Mouse (Mus musculus) midbrain, embryonic 11.5 days (tissue): ENCODE measurements around the gene Sqstm1. TPM values are rescaled to one million over a fixed set of nuclear protein-coding genes. Genes with fewer than 3 reads are reported as not detected.

Experiments used
- ATAC-seq: fragments of 200-750 bp; cut with Nextera tagmentation; 2 replicates; pipeline ENCODE4 v1.8.0; 2017; ENCODE audit warnings: moderate TSS enrichment, moderate library complexity; ENCODE audit not compliant: low FRiP score
- DNase-seq: peaks from one replicate; pipeline ENCODE4 v3.0.0; 2015; ENCODE audit warnings: low spot score; ENCODE audit errors: missing footprints
- H3K27ac ChIP-seq: fragments of 300-500 bp; sonication (generic); 2 replicates; pipeline ENCODE4 v1.5.1; 2014; ENCODE audit warnings: low read depth, low read length
- H3K27me3 ChIP-seq: fragments of 300-500 bp; sonication (generic); 2 replicates; pipeline ENCODE4 v1.6.1; 2014; ENCODE audit warnings: mild to moderate bottlenecking, low read length, moderate library complexity, mixed read lengths; ENCODE audit not compliant: control insufficient read depth, insufficient read depth
- H3K36me3 ChIP-seq: fragments of 300-500 bp; sonication (generic); 2 replicates; pipeline ENCODE4 v1.6.1; 2014; ENCODE audit warnings: mild to moderate bottlenecking, low read length, moderate library complexity, mixed read lengths; ENCODE audit not compliant: control insufficient read depth, insufficient read depth
- H3K4me1 ChIP-seq: fragments of 300-500 bp; sonication (generic); 2 replicates; pipeline ENCODE4 v1.6.1; 2014; ENCODE audit warnings: low read length; ENCODE audit not compliant: control insufficient read depth, insufficient read depth
- H3K4me2 ChIP-seq: fragments of 300-500 bp; sonication (generic); 2 replicates; pipeline ENCODE4 v1.6.1; 2014; ENCODE audit warnings: mild to moderate bottlenecking, moderate library complexity
- H3K4me3 ChIP-seq: fragments of 300-500 bp; sonication (generic); 2 replicates; pipeline ENCODE4 v1.5.1; 2014; ENCODE audit warnings: low read depth, low read length
- H3K9ac ChIP-seq: fragments of 300-500 bp; sonication (generic); 2 replicates; pipeline ENCODE4 v1.6.1; 2014; ENCODE audit warnings: low read length
- H3K9me3 ChIP-seq: fragments of 300-500 bp; sonication (generic); 2 replicates; pipeline ENCODE4 v1.6.1; 2016; ENCODE audit warnings: low read length; ENCODE audit not compliant: control insufficient read depth
- WGBS: fragments of 180-500 bp; shearing (Covaris S2); extraction: QIAGEN DNeasy Blood & Tissue Kit; methylation state at CpG from one replicate; pipeline ENCODE4 v1.1.7; 2014; 5-methylcytosine and 5-hydroxymethylcytosine counted together
- polyA plus RNA-seq: library from polyadenylated mRNA; unstranded; fragments of >200 nt; fragmentation: Nextera tagmentation; extraction: Ambion mirVana; gene quantifications from 2 replicates; pipeline ENCODE4 v1.2.1, GENCODE M21; 2014

Gene Sqstm1
- polyA plus RNA-seq, 1 experiment from 2014 or later, result 156 TPM

- WGBS, result 89% methylated on average over 3 of the region's 3 CpGs
- H3K9ac ChIP-seq, result no peak overlapping the region
- no peak for DNase-seq
- H3K4me3 ChIP-seq, result no peak overlapping the region
- no peak for ATAC-seq
- H3K27me3 ChIP-seq, result no peaks in the 10 kb centered on the region
- peaks cover 5% of the 10 kb centered on the region; the same call in 1 of the 2 replicates for H3K4me1 ChIP-seq
- H3K9me3 ChIP-seq, result no peaks in the 10 kb centered on the region
- no peak overlapping the region for H3K27ac ChIP-seq
- peaks cover 24% of the 10 kb centered on the region for H3K36me3 ChIP-seq
- no peak overlapping the region for H3K4me2 ChIP-seq
Observed at GRCm38 (mm10) chr11:50205434-50205833, 5.2 kb downstream of the Sqstm1 start.

- no peak overlapping the region for H3K27ac ChIP-seq
- no peaks in the 10 kb centered on the region for H3K4me1 ChIP-seq
- WGBS, result 94% methylated on average over 9 of the region's 9 CpGs
- no peak overlapping the region for H3K4me2 ChIP-seq
- ATAC-seq (no peak), DNase-seq (no peak)
- H3K27me3 ChIP-seq, result no peaks in the 10 kb centered on the region
- H3K9ac ChIP-seq, result no peak overlapping the region
- peaks cover 35% of the 10 kb centered on the region for H3K36me3 ChIP-seq
- no peaks in the 10 kb centered on the region for H3K9me3 ChIP-seq
- H3K4me3 ChIP-seq, result no peak overlapping the region
Observed at GRCm38 (mm10) chr11:50203302-50203827, 7.3 kb downstream of the Sqstm1 start.

- Histone ChIP-seq H3K9me3 (no peaks in the 10 kb centered on the region), H3K4me3 (no peak overlapping the region), H3K27ac (no peak overlapping the region), H3K4me2 (no peak overlapping the region), H3K9ac (no peak overlapping the region), H3K27me3 (no peaks in the 10 kb centered on the region), H3K36me3 (peaks cover 29% of the 10 kb centered on the region), H3K4me1 (no peaks in the 10 kb centered on the region)
- DNase-seq (no peak), ATAC-seq (no peak)
- 94% methylated on average over 3 of the region's 3 CpGs for WGBS
Observed at GRCm38 (mm10) chr11:50201590-50201989, 9.0 kb downstream of the Sqstm1 start.

- Histone ChIP-seq H3K27ac (no peak overlapping the region), H3K9ac (no peak overlapping the region), H3K9me3 (no peaks in the 10 kb centered on the region), H3K36me3 (peaks cover 29% of the 10 kb centered on the region), H3K4me2 (no peak overlapping the region), H3K4me3 (no peak overlapping the region), H3K4me1 (no peaks in the 10 kb centered on the region), H3K27me3 (no peaks in the 10 kb centered on the region)
- 89% methylated on average over 8 of the region's 8 CpGs for WGBS
- DNase-seq (no peak), ATAC-seq (no peak)
Observed at GRCm38 (mm10) chr11:50200613-50201012, 10.0 kb downstream of the Sqstm1 start.

DNA sequence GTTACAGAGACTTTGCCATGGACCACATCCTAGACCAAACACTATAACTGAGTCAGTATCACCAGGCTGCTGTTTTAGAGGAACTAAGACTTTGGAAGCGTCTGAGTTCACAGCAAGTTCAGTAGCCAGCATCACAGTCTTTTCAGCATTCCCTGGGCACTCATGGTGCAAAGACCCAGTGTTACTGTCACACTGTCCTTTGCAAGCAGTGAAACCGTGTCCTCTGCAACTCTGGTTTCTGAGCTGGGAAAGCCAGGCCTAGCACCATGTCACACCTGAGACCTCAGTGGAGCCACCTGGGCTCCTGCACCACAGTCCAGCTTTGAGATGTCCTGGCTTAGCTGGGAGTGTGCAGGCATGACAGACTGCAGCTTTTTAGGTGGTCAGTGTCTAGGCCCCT, 11.7 kb downstream of the Sqstm1 start:
- DNase-seq, result no peak
- H3K9me3 ChIP-seq, result no peaks in the 10 kb centered on the region
- no peak overlapping the region for H3K4me3 ChIP-seq
- peaks cover 29% of the 10 kb centered on the region for H3K36me3 ChIP-seq
- 90% methylated on average over 2 of the region's 2 CpGs for WGBS
- no peaks in the 10 kb centered on the region for H3K4me1 ChIP-seq
- no peak overlapping the region for H3K27ac ChIP-seq
- H3K27me3 ChIP-seq, result no peaks in the 10 kb centered on the region
- no peak for ATAC-seq
- no peak overlapping the region for H3K4me2 ChIP-seq
- H3K9ac ChIP-seq, result no peak overlapping the region

DNA sequence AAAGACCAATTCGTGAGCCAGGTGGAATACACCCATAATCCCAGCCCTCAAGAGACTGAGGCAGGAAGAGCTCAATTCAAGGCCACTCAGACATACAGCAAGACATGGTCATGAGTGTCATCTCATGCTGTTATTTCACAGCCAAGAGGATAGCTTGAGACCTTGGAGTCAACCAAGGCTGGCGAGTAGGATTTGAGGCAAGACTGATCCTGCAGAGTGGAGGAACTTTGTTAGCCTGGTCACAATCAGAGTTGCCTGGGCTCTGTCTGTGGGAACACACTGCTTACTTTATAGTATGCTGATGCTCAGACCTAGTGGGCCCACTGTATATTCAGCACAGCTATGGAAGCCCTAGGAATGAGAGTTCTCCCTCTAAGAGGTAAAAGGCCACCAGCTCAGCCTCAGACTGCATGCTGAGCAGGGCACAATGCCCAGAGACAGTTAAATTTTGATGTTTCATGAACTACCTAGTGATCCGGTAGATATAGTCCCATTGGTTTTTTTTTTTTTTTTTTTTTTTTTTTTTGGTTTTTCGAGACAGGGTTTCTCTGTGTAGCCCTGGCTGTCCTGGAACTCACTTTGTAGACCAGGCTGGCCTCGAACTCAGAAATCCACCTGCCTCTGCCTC, 12.3 kb downstream of the Sqstm1 start:
- no peaks in the 10 kb centered on the region for H3K27me3 ChIP-seq
- H3K4me1 ChIP-seq, result no peaks in the 10 kb centered on the region
- H3K36me3 ChIP-seq, result peaks cover 29% of the 10 kb centered on the region
- H3K4me2 ChIP-seq, result no peak overlapping the region
- no peak overlapping the region for H3K9ac ChIP-seq
- DNase-seq (no peak), ATAC-seq (no peak)
- WGBS, result 85% methylated on average over 4 of the region's 5 CpGs
- H3K9me3 ChIP-seq, result no peaks in the 10 kb centered on the region
- no peak overlapping the region for H3K27ac ChIP-seq
- H3K4me3 ChIP-seq, result no peak overlapping the region

- 93% methylated on average over 4 of the region's 4 CpGs for WGBS
- ATAC-seq (no peak), DNase-seq (no peak)
- Histone ChIP-seq H3K4me2 (no peak overlapping the region), H3K9ac (no peak overlapping the region), H3K4me1 (no peaks in the 10 kb centered on the region), H3K27ac (no peak overlapping the region), H3K27me3 (no peaks in the 10 kb centered on the region), H3K36me3 (peaks cover 24% of the 10 kb centered on the region), H3K4me3 (no peak overlapping the region), H3K9me3 (no peaks in the 10 kb centered on the region)
Observed at GRCm38 (mm10) chr11:50197500-50197899, 13.1 kb downstream of the Sqstm1 start.

- Histone ChIP-seq H3K9me3 (no peaks in the 10 kb centered on the region), H3K9ac (no peak overlapping the region), H3K27ac (no peak overlapping the region), H3K4me2 (no peak overlapping the region), H3K27me3 (no peaks in the 10 kb centered on the region), H3K36me3 (peaks cover 5% of the 10 kb centered on the region), H3K4me3 (no peak overlapping the region), H3K4me1 (no peaks in the 10 kb centered on the region)
- ATAC-seq (no peak), DNase-seq (no peak)
- WGBS, result 85% methylated on average over 4 of the region's 4 CpGs
Observed at GRCm38 (mm10) chr11:50194793-50195192, 15.8 kb downstream of the Sqstm1 start.

- no peak for ATAC-seq
- no peak overlapping the region for H3K4me3 ChIP-seq
- 80% methylated on average over 7 of the region's 7 CpGs for WGBS
- no peaks in the 10 kb centered on the region for H3K4me1 ChIP-seq
- no peak overlapping the region for H3K27ac ChIP-seq
- no peak overlapping the region for H3K4me2 ChIP-seq
- no peaks in the 10 kb centered on the region for H3K27me3 ChIP-seq
- peaks cover 2% of the 10 kb centered on the region; the same call in 1 of the 2 replicates for H3K36me3 ChIP-seq
- H3K9ac ChIP-seq, result no peak overlapping the region
- no peak for DNase-seq
- no peaks in the 10 kb centered on the region for H3K9me3 ChIP-seq
Observed at GRCm38 (mm10) chr11:50194070-50194469, 16.6 kb downstream of the Sqstm1 start.
